Mouse (Mus musculus): ENCODE data around the gene Rnf151. TPM values are rescaled to one million over a fixed set of nuclear protein-coding genes. Genes with fewer than 3 reads are reported as not detected.
"Not testable (repeated sequence)": the region's sequence is repeated elsewhere in the genome, so short reads cannot be mapped to it uniquely, and the experiment has no call there.

Rnf151 gene
- total RNA-seq, 2 experiments from 2014 or later = not detected

- intact Hi-C loops (cut with DNase I) = no loop called here
- no peak for DNase-seq (ENCODE audit: low spot score in 2 of 2)
Measured at GRCm38 (mm10) chr17:24672141-24672540, 45.7 kb downstream of the Rnf151 start.

GRCm38 (mm10) chr17:24671346-24671745 lies 46.5 kb downstream of the Rnf151 start:
- intact Hi-C loops (cut with DNase I) = no loop called here
- no peak for DNase-seq (ENCODE audit: low spot score in 2 of 2)

- intact Hi-C loops (cut with DNase I) = no loop called here
Measured at GRCm38 (mm10) chr17:24670246-24670844, 47.5 kb downstream of the Rnf151 start.

DNA sequence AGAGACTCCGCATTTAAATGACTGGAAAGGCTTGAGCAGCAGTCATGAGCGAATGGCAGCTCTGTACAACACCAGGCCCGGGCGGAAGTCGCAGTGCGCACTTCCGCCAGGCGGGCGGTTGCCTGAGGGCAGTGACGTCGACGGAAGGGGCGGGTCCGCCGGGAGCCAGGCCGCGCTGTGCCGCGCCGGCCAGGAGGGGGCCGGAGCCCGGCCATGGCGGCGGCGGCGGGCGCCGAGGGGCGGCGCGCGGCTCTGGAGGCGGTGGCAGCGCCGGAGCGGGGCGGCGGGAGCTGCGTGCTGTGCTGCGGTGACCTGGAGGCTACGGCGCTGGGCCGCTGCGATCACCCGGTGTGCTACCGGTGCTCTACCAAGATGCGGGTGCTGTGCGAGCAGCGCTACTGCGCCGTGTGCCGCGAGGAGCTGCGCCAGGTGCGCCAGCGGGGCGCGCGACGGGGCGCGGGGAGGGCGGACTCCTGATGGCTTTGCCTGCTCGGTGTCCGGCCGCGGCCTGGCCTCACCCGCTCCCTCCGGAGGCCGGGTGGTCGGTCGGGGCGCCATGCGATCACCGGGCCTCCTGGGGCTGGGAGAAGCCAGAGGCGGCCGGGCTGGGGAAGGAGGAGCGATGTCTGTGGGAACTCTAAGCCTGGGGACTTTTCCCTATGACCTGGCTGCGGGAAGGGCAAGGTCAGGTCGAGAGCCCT lies 48.2 kb downstream of the Rnf151 start, which contains the start of gene Zfp598:
Gene Zfp598, plus strand, starts transcription at position 143 of the 701 bp plus-strand sequence.
- intact Hi-C loops (cut with DNase I) = loop anchor here (5.0 kb wide), 2 partner anchors 37 to 122 kb away; partner anchors contain the start of genes Nthl1, Pkd1 and Tsc2
- DNase-seq (ENCODE audit: low spot score in 2 of 2) = peak; percentile 94 to 97

More at GRCm38 (mm10) chr17:24670246-24670844, 47.5 kb downstream of the Rnf151 start:
- no peak for DNase-seq (ENCODE audit: low spot score in 2 of 2)

GRCm38 (mm10) chr17:24669214-24669544 lies 48.7 kb downstream of the Rnf151 start:
- intact Hi-C loops (cut with DNase I) = loop anchor here (5.0 kb wide), 2 partner anchors 37 to 122 kb away; partner anchors contain the start of genes Nthl1, Pkd1 and Tsc2
- DNase-seq (ENCODE audit: low spot score in 2 of 2) = not testable (repeated sequence)

- no peak for DNase-seq (ENCODE audit: low spot score in 2 of 2)
- intact Hi-C loops (cut with DNase I) = loop anchor here (5.0 kb wide), 2 partner anchors 35 to 120 kb away; partner anchors contain the start of genes Nthl1, Pkd1 and Tsc2
Measured at GRCm38 (mm10) chr17:24667416-24667815, 50.4 kb downstream of the Rnf151 start.

- DNase-seq (ENCODE audit: low spot score in 2 of 2) = not testable (repeated sequence)
- intact Hi-C loops (cut with DNase I) = loop anchor here (5.0 kb wide), 2 partner anchors 35 to 120 kb away; partner anchors contain the start of genes Nthl1, Pkd1 and Tsc2
Measured at GRCm38 (mm10) chr17:24667011-24667410, 50.9 kb downstream of the Rnf151 start.

Other genes starting within 250 kb of the Rnf151 start
- 10 to 100 TPM; 26.2 to 40.9 TPM for gene E4f1, start 247.8 kb downstream of the Rnf151 start, total RNA-seq (2021)
- 10 to 100 TPM; 60.4 to 75.1 TPM for gene Pgp, start 247.7 kb downstream of the Rnf151 start, total RNA-seq (2021)
- 1 to 10 TPM in 1 of 2 experiments, under 1 TPM in 1; 0.86 to 1.1 TPM for gene Bricd5, start 244.2 kb downstream of the Rnf151 start, total RNA-seq (2021)
- gene Mlst8, start 239.0 kb downstream of the Rnf151 start, total RNA-seq (2021) = 10 to 100 TPM; 35.1 to 35.8 TPM
- 100 to 1,000 TPM; 110 to 140 TPM for gene Caskin1, start 229.5 kb downstream of the Rnf151 start, total RNA-seq (2021)
- 10 to 100 TPM; 69.6 to 95.6 TPM for gene Traf7, start 190.1 kb downstream of the Rnf151 start, total RNA-seq (2021)
- gene Rab26, start 183.9 kb downstream of the Rnf151 start, total RNA-seq (2021) = 10 to 100 TPM; 51.0 to 51.3 TPM
- 10 to 100 TPM; 62.7 to 85.4 TPM for gene Pkd1, start 168.2 kb downstream of the Rnf151 start, total RNA-seq (2021)
- gene Tsc2, start 85.4 kb downstream of the Rnf151 start, total RNA-seq (2021) = 100 to 1,000 TPM; 116 to 157 TPM
- 1 to 10 TPM; 4.2 to 6.6 TPM for gene Nthl1, start 85.4 kb downstream of the Rnf151 start, total RNA-seq (2021)
- gene Slc9a3r2, start 67.7 kb downstream of the Rnf151 start, total RNA-seq (2021) = 10 to 100 TPM; 51.0 to 51.2 TPM
- gene Npw, start 59.6 kb downstream of the Rnf151 start, total RNA-seq (2021) = 1 to 10 TPM; 1.1 to 1.3 TPM
- 10 to 100 TPM; 30.5 to 45.1 TPM for gene Zfp598, start 48.4 kb downstream of the Rnf151 start, total RNA-seq (2021)
- 100 to 1,000 TPM; 179 to 200 TPM for gene Syngr3, start 28.1 kb downstream of the Rnf151 start, total RNA-seq (2021)
- 10 to 100 TPM; 18.2 TPM for gene Gfer, start 21.9 kb downstream of the Rnf151 start, total RNA-seq (2021)
- 1 to 10 TPM; 2.1 to 2.9 TPM for gene Noxo1, start 21.8 kb downstream of the Rnf151 start, total RNA-seq (2021)
- gene Tbl3, start 10.4 kb downstream of the Rnf151 start, total RNA-seq (2021) = 10 to 100 TPM; 26.9 to 29.6 TPM
- gene Rps2, start 53 bp upstream of the Rnf151 start, total RNA-seq (2021) = 100 to 1,000 TPM; 291 to 312 TPM
- gene Ndufb10, start 6.4 kb upstream of the Rnf151 start, total RNA-seq (2021) = 100 to 1,000 TPM; 193 to 210 TPM
- under 1 TPM; 0.39 to 0.57 TPM for gene Rpl3l, start 9.8 kb upstream of the Rnf151 start, total RNA-seq (2021)
- gene Msrb1, start 18.6 kb upstream of the Rnf151 start, total RNA-seq (2021) = 10 to 100 TPM; 36.4 to 46.7 TPM
- under 1 TPM; 0.36 to 0.44 TPM for gene Hs3st6, start 34.9 kb upstream of the Rnf151 start, total RNA-seq (2021)
- gene Meiob, start 86.2 kb upstream of the Rnf151 start, total RNA-seq (2021) = not detected
- 100 to 1,000 TPM; 134 to 153 TPM for gene Hagh, start 122.1 kb upstream of the Rnf151 start, total RNA-seq (2021)
- 10 to 100 TPM; 18.0 to 20.5 TPM for gene Fahd1, start 132.3 kb upstream of the Rnf151 start, total RNA-seq (2021)
- gene Igfals, start 147.9 kb upstream of the Rnf151 start, total RNA-seq (2021) = not detected
- 10 to 100 TPM; 31.4 to 34.8 TPM for gene Nubp2, start 168.3 kb upstream of the Rnf151 start, total RNA-seq (2021)
- gene Spsb3, start 168.6 kb upstream of the Rnf151 start, total RNA-seq (2021) = 10 to 100 TPM; 56.4 to 63.7 TPM
- 10 to 100 TPM; 47.4 to 60.0 TPM for gene Eme2, start 177.0 kb upstream of the Rnf151 start, total RNA-seq (2021)
- gene Mrps34, start 177.1 kb upstream of the Rnf151 start, total RNA-seq (2021) = 10 to 100 TPM; 61.8 to 74.6 TPM
- 10 to 100 TPM; 41.4 to 54.3 TPM for gene Nme3, start 178.4 kb upstream of the Rnf151 start, total RNA-seq (2021)
- gene Mapk8ip3, start 218.9 kb upstream of the Rnf151 start, total RNA-seq (2021) = 100 to 1,000 TPM; 363 to 396 TPM
- gene Jpt2, start 242.6 kb upstream of the Rnf151 start, total RNA-seq (2021) = 1 to 10 TPM; 4.8 to 5.7 TPM